Mouse (Mus musculus): ENCODE measurements at regions not wholly inside any gene's neighbourhood (a gene's known extent, or its start where the extent isn't known, plus 50 kb on each side); places are given as distances from the start of the nearest gene placed in this dataset.

GRCm38 (mm10) chr3:126105086-126105485, 166.7 kb upstream of the Ugt8a start:
- Histone ChIP-seq H3K4me2 (ENCODE audit: low read depth, low read length) (no peak overlapping the region), H3K27me3 (ENCODE audit: insufficient read depth, low read length) (no peaks in the 10 kb centered on the region), H3K27ac (ENCODE audit: low read depth) (no peak overlapping the region), H3K9ac (replicated peaks) (no peak overlapping the region), H3K4me3 (ENCODE audit: low read depth, low read length) (no peak overlapping the region), H3K9me3 (ENCODE audit: low read length) (no peaks in the 10 kb centered on the region), H3K36me3 (replicated peaks; ENCODE audit: insufficient read depth, low read length) (no peaks in the 10 kb centered on the region), H3K4me1 (ENCODE audit: insufficient read depth) (no peaks in the 10 kb centered on the region)
- 76% methylated on average over 2 of the region's 2 CpGs for WGBS (ENCODE audit: insufficient replicate concordance)
- no peak for TF ChIP-seq CTCF (IDR thresholded peaks at IDR 0.05; ENCODE audit: low read depth)
- no peak for TF ChIP-seq EP300 (IDR thresholded peaks at IDR 0.05; ENCODE audit: low read depth)
- ATAC-seq (no peak), DNase-seq (no peak)

- no peak overlapping the region for H3K27ac ChIP-seq (ENCODE audit: low read depth)
- no peaks in the 10 kb centered on the region for H3K9me3 ChIP-seq (ENCODE audit: low read length)
- whole genome bisulfite sequencing (ENCODE audit: insufficient replicate concordance), result 77% methylated on average over 6 of the region's 6 CpGs
- no peak overlapping the region for H3K4me3 ChIP-seq (ENCODE audit: low read depth, low read length)
- no peak for ATAC-seq
- no peak overlapping the region for H3K4me2 ChIP-seq (ENCODE audit: low read depth, low read length)
- H3K9ac ChIP-seq (replicated peaks), result no peak overlapping the region
- no peaks in the 10 kb centered on the region for H3K4me1 ChIP-seq (ENCODE audit: insufficient read depth)
- no peak for TF ChIP-seq CTCF (IDR thresholded peaks at IDR 0.05; ENCODE audit: low read depth)
- TF ChIP-seq EP300 (IDR thresholded peaks at IDR 0.05; ENCODE audit: low read depth), result no peak
- DNase-seq, result no peak
- no peaks in the 10 kb centered on the region for H3K36me3 ChIP-seq (replicated peaks; ENCODE audit: insufficient read depth, low read length)
- H3K27me3 ChIP-seq (ENCODE audit: insufficient read depth, low read length), result no peaks in the 10 kb centered on the region
These were observed 171.0 kb upstream of the Ugt8a start for GRCm38 (mm10) chr3:126109371-126109770.

DNA sequence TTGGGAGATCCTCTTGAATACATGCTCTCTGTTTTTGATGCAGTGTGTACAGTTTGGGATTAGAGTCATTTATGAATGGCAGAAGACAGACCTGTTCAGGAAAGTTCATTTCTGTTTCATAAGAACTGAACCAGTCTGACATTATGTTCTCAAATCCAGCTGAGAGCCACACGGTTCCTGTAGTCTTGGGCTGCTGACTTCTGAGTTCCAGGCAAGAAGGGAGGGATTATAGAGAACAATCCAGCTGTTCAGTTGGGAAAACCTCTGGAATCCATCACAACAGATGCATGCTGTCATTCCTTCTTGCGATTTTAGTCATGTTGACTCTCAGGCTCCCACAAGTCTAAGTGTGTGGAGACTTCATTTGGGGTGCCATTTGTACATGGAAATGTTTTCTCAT, 179.4 kb upstream of the Ugt8a start:
- DNase-seq, result no peak
- 71% methylated on average over 2 of the region's 2 CpGs for WGBS (ENCODE audit: insufficient replicate concordance)
- TF ChIP-seq CTCF (IDR thresholded peaks at IDR 0.05; ENCODE audit: low read depth) (no peak), EP300 (IDR thresholded peaks at IDR 0.05; ENCODE audit: low read depth) (no peak)
- Histone ChIP-seq H3K9me3 (ENCODE audit: low read length) (no peaks in the 10 kb centered on the region), H3K36me3 (replicated peaks; ENCODE audit: insufficient read depth, low read length) (no peaks in the 10 kb centered on the region), H3K27me3 (ENCODE audit: insufficient read depth, low read length) (no peaks in the 10 kb centered on the region), H3K9ac (replicated peaks) (no peak overlapping the region), H3K4me3 (ENCODE audit: low read depth, low read length) (no peak overlapping the region), H3K27ac (ENCODE audit: low read depth) (no peak overlapping the region), H3K4me2 (ENCODE audit: low read depth, low read length) (no peak overlapping the region), H3K4me1 (ENCODE audit: insufficient read depth) (no peaks in the 10 kb centered on the region)
- ATAC-seq, result no peak

- ATAC-seq (no peak), DNase-seq (no peak)
- TF ChIP-seq EP300 (IDR thresholded peaks at IDR 0.05; ENCODE audit: low read depth), result no peak
- no peak for TF ChIP-seq CTCF (IDR thresholded peaks at IDR 0.05; ENCODE audit: low read depth)
- Histone ChIP-seq H3K27ac (ENCODE audit: low read depth) (no peak overlapping the region), H3K36me3 (replicated peaks; ENCODE audit: insufficient read depth, low read length) (no peaks in the 10 kb centered on the region), H3K4me1 (ENCODE audit: insufficient read depth) (no peaks in the 10 kb centered on the region), H3K9ac (replicated peaks) (no peak overlapping the region), H3K4me3 (ENCODE audit: low read depth, low read length) (no peak overlapping the region), H3K9me3 (ENCODE audit: low read length) (no peaks in the 10 kb centered on the region), H3K4me2 (ENCODE audit: low read depth, low read length) (no peak overlapping the region), H3K27me3 (ENCODE audit: insufficient read depth, low read length) (no peaks in the 10 kb centered on the region)
- WGBS (ENCODE audit: insufficient replicate concordance), result 70% methylated on average over 2 of the region's 2 CpGs
These were observed 184.2 kb upstream of the Ugt8a start for GRCm38 (mm10) chr3:126122323-126123259.

DNA sequence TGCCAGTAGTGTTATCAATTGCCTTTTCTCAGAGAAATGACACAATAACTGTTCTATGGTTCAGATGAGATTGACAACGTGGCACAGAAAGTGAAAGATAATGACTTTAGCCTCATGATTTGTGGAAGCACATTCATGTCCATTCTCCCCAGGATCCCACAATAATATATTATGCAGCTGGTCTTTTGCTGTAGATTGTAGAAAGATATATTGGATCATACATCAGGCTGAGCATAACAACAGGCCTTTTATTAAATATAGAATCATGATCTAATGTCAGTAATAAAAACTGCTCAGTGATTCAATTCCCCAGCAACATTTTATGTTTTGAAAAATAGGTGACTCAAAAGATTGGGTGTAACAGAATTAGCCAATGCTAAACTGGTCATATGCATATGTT, 196.9 kb upstream of the Arsj start:
- Histone ChIP-seq H3K9me3 (ENCODE audit: low read length) (no peaks in the 10 kb centered on the region), H3K36me3 (replicated peaks; ENCODE audit: insufficient read depth, low read length) (no peaks in the 10 kb centered on the region), H3K4me2 (ENCODE audit: low read depth, low read length) (no peak overlapping the region), H3K27me3 (ENCODE audit: insufficient read depth, low read length) (no peaks in the 10 kb centered on the region), H3K4me1 (ENCODE audit: insufficient read depth) (no peaks in the 10 kb centered on the region), H3K4me3 (ENCODE audit: low read depth, low read length) (no peak overlapping the region), H3K27ac (ENCODE audit: low read depth) (no peak overlapping the region), H3K9ac (replicated peaks) (no peak overlapping the region)
- ATAC-seq, result no peak
- no peak for DNase-seq
- TF ChIP-seq CTCF (IDR thresholded peaks at IDR 0.05; ENCODE audit: low read depth), result no peak
- no peak for TF ChIP-seq EP300 (IDR thresholded peaks at IDR 0.05; ENCODE audit: low read depth)
- WGBS (ENCODE audit: insufficient replicate concordance), result 65% methylated on average over 1 of the region's 1 CpGs

DNA sequence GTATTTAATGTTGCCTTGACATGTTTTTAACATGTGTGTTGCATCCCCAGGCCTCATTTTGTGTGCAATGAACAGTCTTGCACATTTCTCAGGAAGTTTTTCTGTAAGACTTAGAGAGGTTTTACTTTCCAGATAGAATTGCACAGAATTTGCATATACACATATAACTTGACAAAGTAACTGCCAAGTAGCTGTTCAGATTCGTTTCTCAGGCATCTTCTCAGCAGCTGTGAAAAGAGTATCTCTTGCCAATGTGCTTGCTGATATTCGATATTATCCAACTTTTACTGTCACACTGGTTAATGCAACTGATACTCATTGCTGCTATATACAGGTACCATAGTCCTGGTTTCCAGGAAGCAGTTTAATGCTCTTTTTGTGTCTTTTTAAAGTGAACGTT, 154.5 kb upstream of the Arsj start:
- WGBS (ENCODE audit: insufficient replicate concordance), result 80% methylated on average over 3 of the region's 3 CpGs
- TF ChIP-seq CTCF (IDR thresholded peaks at IDR 0.05; ENCODE audit: low read depth) (no peak), EP300 (IDR thresholded peaks at IDR 0.05; ENCODE audit: low read depth) (no peak)
- H3K27me3 ChIP-seq (ENCODE audit: insufficient read depth, low read length), result no peaks in the 10 kb centered on the region

More for the DNA sequence above, 154.5 kb upstream of the Arsj start:
- H3K27ac ChIP-seq (ENCODE audit: low read depth), result no peak overlapping the region
- H3K4me3 ChIP-seq (ENCODE audit: low read depth, low read length), result no peak overlapping the region
- ATAC-seq (no peak), DNase-seq (no peak)
- H3K4me1 ChIP-seq (ENCODE audit: insufficient read depth), result no peaks in the 10 kb centered on the region
- no peak overlapping the region for H3K9ac ChIP-seq (replicated peaks)
- H3K4me2 ChIP-seq (ENCODE audit: low read depth, low read length), result no peak overlapping the region
- H3K36me3 ChIP-seq (replicated peaks; ENCODE audit: insufficient read depth, low read length), result no peaks in the 10 kb centered on the region
- no peaks in the 10 kb centered on the region for H3K9me3 ChIP-seq (ENCODE audit: low read length)
